Mouse (Mus musculus): ENCODE data around the gene Sla2. TPM values are rescaled to one million over a fixed set of nuclear protein-coding genes. Genes with fewer than 3 reads are reported as not detected.

Sla2 gene
- polyA plus RNA-seq, 1 experiment from 2014 or later, result 0.17 TPM

DNA sequence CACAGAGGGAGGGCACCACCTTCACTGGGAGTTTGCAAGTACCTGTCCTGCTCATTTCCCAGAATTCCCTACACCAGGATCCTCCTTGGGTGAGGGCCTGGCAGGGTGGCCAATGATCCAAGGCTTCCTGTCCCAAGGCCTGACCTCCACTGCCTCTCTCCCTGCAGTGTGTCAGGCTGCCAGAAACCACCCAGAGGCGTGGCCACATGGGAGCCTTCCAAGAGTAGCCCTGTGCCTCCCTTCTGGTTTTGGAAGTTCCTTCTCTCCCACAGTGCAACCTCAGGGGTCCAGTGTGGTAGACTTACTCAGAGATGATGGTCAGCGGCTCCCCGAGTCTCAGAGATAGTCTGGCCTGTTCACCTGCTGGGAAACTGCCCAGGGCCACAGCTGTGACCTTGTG, 7.5 kb downstream of the Sla2 start:
- no peak for ATAC-seq (ENCODE audit: low FRiP score, low read depth)
- no peaks in the 10 kb centered on the region for H3K27me3 ChIP-seq
- peaks cover 10% of the 10 kb centered on the region for H3K36me3 ChIP-seq
- H3K27ac ChIP-seq (replicated peaks), result no peak overlapping the region
- WGBS, result 79% methylated on average over 3 of the region's 3 CpGs
- no peaks in the 10 kb centered on the region for H3K9me3 ChIP-seq
- no peak overlapping the region for H3K4me2 ChIP-seq
- H3K9ac ChIP-seq, result no peak overlapping the region
- H3K4me3 ChIP-seq, result no peak overlapping the region
- H3K4me1 ChIP-seq (replicated peaks), result no peaks in the 10 kb centered on the region

- ATAC-seq (ENCODE audit: low FRiP score, low read depth), result no peak
- Histone ChIP-seq H3K9me3 (no peaks in the 10 kb centered on the region), H3K4me1 (replicated peaks) (no peaks in the 10 kb centered on the region), H3K27ac (replicated peaks) (no peak overlapping the region), H3K27me3 (no peaks in the 10 kb centered on the region), H3K4me3 (no peak overlapping the region), H3K4me2 (no peak overlapping the region), H3K9ac (no peak overlapping the region), H3K36me3 (peaks cover 25% of the 10 kb centered on the region)
- WGBS, result 66% methylated on average over 9 of the region's 9 CpGs
These were observed 9.3 kb downstream of the Sla2 start for GRCm38 (mm10) chr2:156877726-156878125.

DNA sequence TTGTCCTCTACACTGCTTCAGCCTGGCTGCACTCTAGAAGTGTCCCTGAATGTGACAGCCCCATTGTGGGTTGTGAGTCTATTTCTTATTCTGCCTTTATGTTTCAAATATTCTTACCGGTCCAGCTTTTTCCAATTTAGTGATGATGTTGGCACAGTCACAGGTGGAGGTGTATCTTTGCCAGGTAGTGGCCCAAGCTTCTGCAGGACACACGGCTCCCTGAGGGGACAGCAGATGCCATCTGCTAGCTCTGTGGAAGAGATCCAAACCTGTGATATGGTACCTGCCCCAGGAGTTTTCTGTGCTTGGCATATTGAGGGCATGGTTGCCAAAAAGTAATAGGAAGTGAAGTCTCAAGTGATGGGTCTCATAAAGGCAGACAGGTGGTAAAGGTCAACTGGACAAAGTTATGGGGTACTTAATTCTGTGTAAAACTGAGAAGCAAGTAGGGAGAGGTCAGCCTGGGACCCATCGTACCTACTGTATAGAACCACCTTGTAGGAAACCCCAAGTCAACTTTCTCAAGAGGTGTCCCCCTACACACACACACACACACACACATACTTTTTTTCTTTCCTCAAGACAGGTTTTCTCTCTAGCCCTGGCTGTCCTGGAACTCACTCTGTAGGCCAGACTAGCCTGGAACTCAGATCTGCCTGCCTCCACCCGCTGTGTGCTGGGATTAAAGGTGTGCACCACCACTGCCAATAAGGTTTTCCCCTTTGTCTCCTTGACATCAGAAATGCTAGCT, 12.1 kb downstream of the Sla2 start:
- no peak overlapping the region for H3K27ac ChIP-seq (replicated peaks)
- H3K27me3 ChIP-seq, result no peaks in the 10 kb centered on the region
- H3K4me1 ChIP-seq (replicated peaks), result 0 out of 2 replicates have a peak, but pooled peaks cover 4% of the 10 kb centered on the region
- WGBS, result 93% methylated on average over 4 of the region's 4 CpGs
- no peaks in the 10 kb centered on the region for H3K9me3 ChIP-seq
- H3K9ac ChIP-seq, result no peak overlapping the region
- H3K36me3 ChIP-seq, result peaks cover 34% of the 10 kb centered on the region
- no peak for ATAC-seq (ENCODE audit: low FRiP score, low read depth)
- H3K4me2 ChIP-seq, result no peak overlapping the region
- H3K4me3 ChIP-seq, result no peak overlapping the region

- Histone ChIP-seq H3K36me3 (peaks cover 39% of the 10 kb centered on the region), H3K27me3 (no peaks in the 10 kb centered on the region), H3K9me3 (no peaks in the 10 kb centered on the region), H3K9ac (no peak overlapping the region), H3K4me2 (no peak overlapping the region), H3K27ac (replicated peaks) (no peak overlapping the region), H3K4me3 (no peak overlapping the region), H3K4me1 (replicated peaks) (0 out of 2 replicates have a peak, but pooled peaks cover 4% of the 10 kb centered on the region)
- 92% methylated on average over 8 of the region's 8 CpGs for WGBS
- no peak for ATAC-seq (ENCODE audit: low FRiP score, low read depth)
These were observed 12.8 kb downstream of the Sla2 start for GRCm38 (mm10) chr2:156874047-156874759.

DNA sequence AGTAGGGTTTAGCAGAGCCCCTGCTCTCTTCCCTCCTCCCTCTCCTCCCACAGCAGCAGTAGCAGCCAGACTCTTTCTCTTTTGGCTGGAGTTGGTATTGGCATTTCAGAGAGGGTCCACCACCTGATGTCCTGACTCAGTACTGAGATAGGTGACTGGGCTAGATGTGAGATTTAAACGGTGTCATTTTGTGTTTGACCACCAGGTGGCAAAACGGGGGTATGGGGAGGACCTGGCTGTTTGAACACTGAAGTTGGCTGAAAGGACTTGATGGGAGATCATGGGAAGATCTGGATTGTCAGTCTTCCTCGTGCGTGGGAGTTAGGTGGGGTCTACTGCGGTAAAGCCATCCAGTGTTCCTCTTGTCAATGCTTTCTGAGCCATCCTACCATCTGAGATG, 13.4 kb downstream of the Sla2 start:
- no peak overlapping the region for H3K27ac ChIP-seq (replicated peaks)
- 29% methylated on average over 5 of the region's 5 CpGs for WGBS
- no peaks in the 10 kb centered on the region for H3K27me3 ChIP-seq
- peak; percentile 59; the same call in 1 of the 2 replicates for ATAC-seq (ENCODE audit: low FRiP score, low read depth)
- H3K4me2 ChIP-seq, result no peak overlapping the region
- H3K4me1 ChIP-seq (replicated peaks), result 0 out of 2 replicates have a peak, but pooled peaks cover 4% of the 10 kb centered on the region
- H3K4me3 ChIP-seq, result no peak overlapping the region
- no peak overlapping the region for H3K9ac ChIP-seq
- no peaks in the 10 kb centered on the region for H3K9me3 ChIP-seq
- H3K36me3 ChIP-seq, result peaks cover 45% of the 10 kb centered on the region

DNA sequence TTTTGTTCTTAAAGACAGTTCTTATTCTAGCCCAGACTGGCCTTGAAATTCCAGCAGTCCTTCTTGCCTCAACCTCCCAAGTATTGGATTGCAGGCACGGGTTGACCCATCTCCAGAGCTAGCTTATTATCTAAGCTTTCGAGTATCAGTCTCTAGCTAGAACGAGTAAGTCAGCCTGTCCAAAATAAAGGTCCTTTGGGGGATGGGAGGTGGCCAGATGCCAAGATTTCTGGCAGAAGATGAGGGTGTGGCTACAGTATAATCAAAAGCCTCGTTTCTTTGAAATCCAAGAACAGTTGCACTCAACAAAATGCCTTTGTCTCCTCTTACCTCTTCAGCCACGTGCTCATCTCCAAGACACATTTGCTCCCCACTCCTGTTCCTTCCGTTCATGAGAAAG, 16.5 kb downstream of the Sla2 start:
- Histone ChIP-seq H3K9ac (no peak overlapping the region), H3K36me3 (peaks cover 64% of the 10 kb centered on the region), H3K4me3 (no peak overlapping the region), H3K4me1 (replicated peaks) (0 out of 2 replicates have a peak, but pooled peaks cover 4% of the 10 kb centered on the region), H3K27ac (replicated peaks) (no peak overlapping the region), H3K9me3 (no peaks in the 10 kb centered on the region), H3K4me2 (no peak overlapping the region), H3K27me3 (no peaks in the 10 kb centered on the region)
- 52% methylated on average over 6 of the region's 6 CpGs for WGBS
- no peak for ATAC-seq (ENCODE audit: low FRiP score, low read depth)

DNA sequence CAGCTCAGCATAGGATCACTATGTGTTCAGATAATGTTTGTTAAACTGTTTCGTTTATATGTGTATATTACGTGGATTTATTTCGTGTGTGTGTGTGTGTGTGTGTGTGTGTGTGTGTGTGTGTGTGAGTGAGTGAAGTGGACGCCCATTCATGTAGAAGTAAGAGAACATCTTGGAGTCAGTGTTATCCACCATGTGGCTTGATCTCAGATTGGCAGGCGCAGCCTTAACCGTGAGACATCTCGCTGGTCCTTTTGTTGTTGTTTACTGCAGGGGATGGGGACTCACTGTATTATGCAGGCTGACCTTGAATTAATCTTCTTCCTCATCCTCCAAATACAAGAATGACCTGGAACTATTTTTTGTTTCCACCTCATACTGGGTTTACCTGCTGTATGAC, 17.4 kb downstream of the Sla2 start:
- Histone ChIP-seq H3K4me3 (no peak overlapping the region), H3K4me1 (replicated peaks) (peaks cover 5% of the 10 kb centered on the region), H3K36me3 (peaks cover 57% of the 10 kb centered on the region), H3K27me3 (no peaks in the 10 kb centered on the region), H3K4me2 (no peak overlapping the region), H3K9ac (no peak overlapping the region), H3K9me3 (no peaks in the 10 kb centered on the region), H3K27ac (replicated peaks) (no peak overlapping the region)
- WGBS, result 89% methylated on average over 7 of the region's 7 CpGs
- ATAC-seq (ENCODE audit: low FRiP score, low read depth), result no peak

- H3K4me1 ChIP-seq (replicated peaks), result peaks cover 11% of the 10 kb centered on the region
- H3K27ac ChIP-seq (replicated peaks), result no peak overlapping the region
- H3K27me3 ChIP-seq, result no peaks in the 10 kb centered on the region
- 93% methylated on average over 8 of the region's 8 CpGs for WGBS
- no peak for ATAC-seq (ENCODE audit: low FRiP score, low read depth)
- peaks cover 52% of the 10 kb centered on the region for H3K36me3 ChIP-seq
- H3K9ac ChIP-seq, result no peak overlapping the region
- no peak overlapping the region for H3K4me3 ChIP-seq
- no peaks in the 10 kb centered on the region for H3K9me3 ChIP-seq
- no peak overlapping the region for H3K4me2 ChIP-seq
These were observed 18.0 kb downstream of the Sla2 start for GRCm38 (mm10) chr2:156868994-156869393.

DNA sequence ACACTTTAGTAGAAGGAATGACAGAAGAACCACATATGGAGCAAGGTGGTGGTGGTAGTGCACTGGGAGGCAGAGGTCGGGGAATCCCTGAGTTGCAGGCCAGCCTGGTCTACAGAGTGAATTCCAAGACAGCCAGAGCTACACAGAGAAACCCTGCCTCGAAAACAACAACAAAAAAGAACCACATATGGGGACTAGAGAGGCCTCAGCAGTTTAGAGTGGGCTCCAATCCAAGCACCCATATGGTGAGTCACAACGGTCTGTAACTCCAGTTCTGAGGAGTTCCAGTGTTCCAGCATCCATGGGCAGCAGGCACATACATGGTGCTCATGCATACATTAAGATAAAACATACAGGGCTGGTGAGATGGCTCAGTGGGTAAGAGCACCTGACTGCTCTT, 22.5 kb downstream of the Sla2 start:
- peaks cover 30% of the 10 kb centered on the region for H3K36me3 ChIP-seq
- peak overlapping the region; percentile 78; the same call in 1 of the 2 replicates for H3K4me2 ChIP-seq
- peaks cover 28% of the 10 kb centered on the region for H3K4me1 ChIP-seq (replicated peaks)
- no peak overlapping the region for H3K27ac ChIP-seq (replicated peaks)
- no peaks in the 10 kb centered on the region for H3K27me3 ChIP-seq
- peak overlapping the region; percentile 86; the same call in 1 of the 2 replicates for H3K4me3 ChIP-seq
- 60% methylated on average over 3 of the region's 3 CpGs for WGBS
- no peaks in the 10 kb centered on the region for H3K9me3 ChIP-seq
- ATAC-seq (ENCODE audit: low FRiP score, low read depth), result no peak
- H3K9ac ChIP-seq, result no peak overlapping the region

DNA sequence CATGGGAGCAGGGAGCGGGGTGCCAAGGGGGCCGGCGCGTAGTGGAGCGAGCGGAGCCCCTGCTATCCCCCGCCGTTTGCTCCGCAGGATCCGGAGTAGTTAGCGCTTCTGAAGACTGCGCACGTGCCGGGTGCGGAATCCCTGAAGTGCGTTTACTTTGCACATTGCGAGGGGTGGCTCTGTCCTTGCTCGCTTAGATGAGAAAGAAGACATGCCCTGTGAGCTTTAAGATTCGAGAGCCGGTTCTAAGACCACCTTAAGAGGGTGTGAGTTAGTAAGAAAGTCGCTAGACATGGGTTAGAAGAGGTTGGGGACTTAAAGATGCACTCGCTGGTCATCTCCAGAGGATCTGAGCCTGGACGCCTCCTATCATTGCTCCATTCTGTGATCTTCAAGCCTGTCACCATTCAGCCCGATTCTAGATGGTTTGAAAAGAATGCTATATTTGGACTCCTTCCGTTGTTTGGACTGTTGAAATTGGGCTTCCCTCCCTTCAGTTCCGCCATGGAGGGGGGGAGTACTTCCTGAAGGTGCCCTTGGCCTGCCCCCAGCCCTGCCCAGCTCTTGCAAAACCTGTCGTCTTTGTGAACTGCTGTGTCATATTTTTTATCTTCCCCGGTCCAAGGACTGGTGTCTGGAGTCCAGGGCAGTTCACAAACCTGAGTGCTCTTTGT, 23.4 kb downstream of the Sla2 start:
- H3K36me3 ChIP-seq, result peaks cover 25% of the 10 kb centered on the region
- H3K9me3 ChIP-seq, result no peaks in the 10 kb centered on the region
- peak overlapping the region; percentile 86 for H3K4me3 ChIP-seq
- H3K27ac ChIP-seq (replicated peaks), result peak overlapping the region; percentile 86
- no peak for ATAC-seq (ENCODE audit: low FRiP score, low read depth)
- WGBS, result 4% methylated on average over 28 of the region's 28 CpGs
- peaks cover 28% of the 10 kb centered on the region for H3K4me1 ChIP-seq (replicated peaks)
- H3K9ac ChIP-seq, result peak overlapping the region; percentile 86
- peak overlapping the region; percentile 78 for H3K4me2 ChIP-seq
- H3K27me3 ChIP-seq, result no peaks in the 10 kb centered on the region

DNA sequence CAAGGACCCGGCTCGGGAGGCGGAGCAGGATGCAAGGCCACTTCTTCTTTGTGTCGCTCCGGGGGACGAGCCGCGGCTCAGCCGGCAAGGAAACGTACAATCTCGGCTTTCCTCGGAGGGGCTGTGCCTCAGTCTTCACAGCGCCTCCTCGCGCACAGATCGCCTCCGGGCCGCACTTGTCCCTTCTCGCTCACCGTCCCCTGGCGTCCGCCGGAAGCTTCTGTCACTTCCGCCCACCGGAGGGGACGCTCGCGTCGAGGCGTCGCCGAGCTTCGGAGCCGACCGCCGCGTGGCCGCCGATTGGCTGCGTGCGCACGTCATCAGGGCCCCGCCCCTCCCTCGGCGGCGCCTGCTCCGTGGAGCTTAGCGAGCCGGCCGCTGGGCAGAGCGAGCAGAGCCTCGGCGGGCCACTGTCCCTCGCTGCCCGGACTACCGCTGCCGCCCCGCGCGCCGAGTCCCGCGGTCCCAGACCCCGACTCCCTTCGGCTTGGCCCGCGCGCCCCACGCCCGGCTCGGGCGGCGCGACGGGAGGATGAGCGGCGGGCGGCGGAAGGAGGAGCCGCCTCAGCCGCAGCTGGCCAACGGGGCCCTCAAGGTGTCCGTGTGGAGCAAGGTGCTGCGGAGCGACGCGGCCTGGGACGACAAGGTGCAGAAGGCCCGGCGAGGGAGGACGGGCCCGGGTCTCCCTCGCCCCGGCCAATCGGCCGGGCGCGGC, 24.1 kb downstream of the Sla2 start, which contains the start of gene Rab5if:
TSS of gene Rab5if (plus strand) at position 357 of the 715 bp plus-strand sequence.
- Histone ChIP-seq H3K9me3 (no peaks in the 10 kb centered on the region), H3K27ac (replicated peaks) (peak within 1 kb of the TSS; percentile 90), H3K9ac (peak within 1 kb of the TSS; percentile 86), H3K4me2 (peak within 1 kb of the TSS; percentile 78), H3K4me1 (replicated peaks) (peaks cover 28% of the 10 kb centered on the region), H3K36me3 (peaks cover 20% of the 10 kb centered on the region), H3K4me3 (peak within 1 kb of the TSS; percentile 86), H3K27me3 (no peaks in the 10 kb centered on the region)
- peak; percentile 96 for ATAC-seq (ENCODE audit: low FRiP score, low read depth)
- under 1% methylated on average over 75 of the region's 98 CpGs for WGBS
